ENCODE assay signal across 7 mouse cellular contexts in the genomic region with DNA sequence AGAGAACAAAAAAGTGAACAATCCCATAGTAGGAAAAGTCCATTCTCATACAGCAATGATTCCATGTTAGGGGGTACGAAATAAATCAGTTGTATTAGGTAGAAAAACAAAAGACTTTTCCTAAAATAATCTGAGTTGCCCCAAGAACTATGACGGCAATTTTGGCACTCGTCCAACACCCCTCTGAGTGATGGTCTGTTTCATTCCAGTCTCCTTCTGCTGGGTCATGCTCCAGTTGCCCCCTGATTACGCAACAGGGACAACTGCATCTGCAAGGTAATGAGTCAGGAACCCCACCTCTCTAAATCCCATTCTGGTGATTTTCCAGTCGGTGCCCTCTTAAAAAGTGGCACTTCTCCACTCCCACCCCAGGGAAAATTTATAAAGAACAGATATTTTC. TPM values are rescaled to one million over a fixed set of nuclear protein-coding genes. Genes with fewer than 3 reads are reported as not detected.
A peak's percentile ranks its signal among the peaks of the same experiment; 100 is the strongest.
DNase-seq lines count a peak whose midpoint lies in the region; ATAC-seq lines count a peak whose summit lies in the region.

No protein-coding gene starts in this region.

- H3K27ac ChIP-seq in heart, embryonic 16.5 days (ENCODE audit: low read length) = peak overlapping the region; percentile 90
- H3K27ac ChIP-seq in limb, embryonic 12.5 days = no peak overlapping the region

- ATAC-seq in heart, embryonic 16.5 days (replicated peaks; ENCODE audit: extremely low read depth, insufficient read depth, low FRiP score) = no peak
- ATAC-seq in limb, embryonic 12.5 days (ENCODE audit: insufficient number of reproducible peaks, insufficient read depth, low FRiP score, low TSS enrichment, low read depth) = no peak

- H3K9ac ChIP-seq in heart, embryonic 16.5 days (ENCODE audit: low read length) = peak overlapping the region; percentile 77
- H3K9ac ChIP-seq in limb, embryonic 12.5 days (replicated peaks) = no peak overlapping the region

- no peaks in the 10 kb centered on the region for H3K27me3 ChIP-seq in heart, embryonic 16.5 days (ENCODE audit: control insufficient read depth, insufficient read depth, low read length)
- H3K27me3 ChIP-seq in limb, embryonic 12.5 days = no peaks in the 10 kb centered on the region
- no peaks in the 10 kb centered on the region for H3K27me3 ChIP-seq in splenic B cell, adult 2 months (ENCODE audit: control insufficient read depth, insufficient read depth, low read length, poor library complexity, severe bottlenecking)

- H3K4me1 ChIP-seq in heart, embryonic 16.5 days (ENCODE audit: control insufficient read depth, insufficient read depth, low read length) = peaks cover 18% of the 10 kb centered on the region
- H3K4me1 ChIP-seq in limb, embryonic 12.5 days (replicated peaks) = peaks cover 11% of the 10 kb centered on the region

- DNase-seq in ovary, postnatal 14 days (ENCODE audit: low spot score) = peak; percentile 16
- no peak for DNase-seq in ovary, postnatal 36 days (ENCODE audit: low spot score)
- peak; percentile 11 for DNase-seq in brain, adult 2 months (ENCODE audit: low read depth, low spot score)
- peak; percentile 24 for DNase-seq in splenic B cell, adult 2 months (ENCODE audit: low read depth, low spot score)
- DNase-seq in frontal cortex, adult 2 months (ENCODE audit: extremely low spot score in 1 of 2, low spot score in 1 of 2) = no peak

- H3K4me2 ChIP-seq in heart, embryonic 16.5 days (ENCODE audit: low read depth, low read length) = peak overlapping the region; percentile 69
- H3K4me2 ChIP-seq in limb, embryonic 12.5 days = peak overlapping the region; percentile 81; the same call in 1 of the 2 replicates

- peaks cover 3% of the 10 kb centered on the region; the same call in 1 of the 2 replicates for H3K9me3 ChIP-seq in heart, embryonic 16.5 days (replicated peaks; ENCODE audit: control insufficient read depth, low read length)
- H3K9me3 ChIP-seq in limb, embryonic 12.5 days = no peaks in the 10 kb centered on the region

- H3K4me3 ChIP-seq in heart, embryonic 16.5 days (ENCODE audit: low read length) = peak overlapping the region; percentile 84
- H3K4me3 ChIP-seq in limb, embryonic 12.5 days (replicated peaks) = no peak overlapping the region

- H3K36me3 ChIP-seq in heart, embryonic 16.5 days (ENCODE audit: control insufficient read depth, insufficient read depth) = no peaks in the 10 kb centered on the region
- H3K36me3 ChIP-seq in limb, embryonic 12.5 days = no peaks in the 10 kb centered on the region
- H3K36me3 ChIP-seq in splenic B cell, adult 2 months (ENCODE audit: control insufficient read depth, insufficient read depth, low read length, poor library complexity, severe bottlenecking) = no peaks in the 10 kb centered on the region

- WGBS in heart, embryonic 16.5 days = 17% methylated on average over 5 of the region's 5 CpGs
- 65% methylated on average over 5 of the region's 5 CpGs for WGBS in limb, embryonic 12.5 days

RNA-seq across cellular contexts. Expression of gene Akr1b3, which starts 0.9 kb away (rescaled TPM):
- polyA plus RNA-seq in heart, embryonic 16.5 days (2015; fragmentation: Nextera tagmentation; extraction: Ambion mirVana) = 163 and 172 TPM in 2 replicates
- polyA plus RNA-seq in limb, embryonic 12.5 days (2016; fragmentation: Nextera tagmentation; extraction: Ambion mirVana) = 183 and 191 TPM in 2 replicates
- 72.4 and 73.9 TPM in 2 replicates for polyA plus RNA-seq in frontal cortex, adult 2 months (2012; rRNA removed)

RNA-seq across cellular contexts. Expression of gene Akr1b8, which starts 35.7 kb away (rescaled TPM):
- 7.0 and 7.2 TPM in 2 replicates for polyA plus RNA-seq in heart, embryonic 16.5 days (2015; fragmentation: Nextera tagmentation; extraction: Ambion mirVana)
- 11.8 and 12.1 TPM in 2 replicates for polyA plus RNA-seq in limb, embryonic 12.5 days (2016; fragmentation: Nextera tagmentation; extraction: Ambion mirVana)
- 1.00 and 1.5 TPM in 2 replicates for polyA plus RNA-seq in frontal cortex, adult 2 months (2012; rRNA removed)

Comparison
In these comparisons a context has a peak if more than half of its experiments do, and no peak if none do; other contexts are left out.
1. DNase-seq: peak in ovary, postnatal 14 days (single experiment), brain, adult 2 months (single experiment) and splenic B cell, adult 2 months (single experiment); none in ovary, postnatal 36 days (single experiment) and frontal cortex, adult 2 months (0 of 2).